Mouse (Mus musculus) embryonic facial prominence, embryonic 12.5 days (tissue): ENCODE results near the gene Olfr548-ps1. TPM values are rescaled to one million over a fixed set of nuclear protein-coding genes. Genes with fewer than 3 reads are reported as not detected.

ENCODE experiments used
- ATAC-seq: fragments of 200-750 bp; cut with Nextera tagmentation; 2 replicates; pipeline ENCODE4 v1.8.0; 2017; ENCODE audit not compliant: insufficient number of reproducible peaks, insufficient read depth, low FRiP score, low TSS enrichment
- H3K27ac ChIP-seq: fragments of 300-500 bp; sonication (generic); 2 replicates; pipeline ENCODE4 v1.5.1; 2016; ENCODE audit warnings: mild to moderate bottlenecking
- H3K27me3 ChIP-seq: fragments of 300-500 bp; sonication (generic); 2 replicates; pipeline ENCODE4 v1.6.1; 2016; ENCODE audit warnings: mild to moderate bottlenecking, moderate library complexity
- H3K36me3 ChIP-seq: fragments of 300-500 bp; sonication (generic); 2 replicates; pipeline ENCODE4 v1.6.1; 2016; ENCODE audit warnings: mild to moderate bottlenecking
- H3K4me1 ChIP-seq: fragments of 300-500 bp; sonication (generic); 2 replicates; pipeline ENCODE4 v1.6.1; 2016
- H3K4me2 ChIP-seq: fragments of 300-500 bp; sonication (generic); replicated peaks from 2 replicates; pipeline ENCODE4 v1.6.1; 2016; ENCODE audit warnings: mild to moderate bottlenecking, moderate library complexity
- H3K4me3 ChIP-seq: fragments of 300-500 bp; sonication (generic); 2 replicates; pipeline ENCODE4 v1.5.1; 2016; ENCODE audit warnings: mild to moderate bottlenecking
- H3K9ac ChIP-seq: fragments of 300-500 bp; sonication (generic); 2 replicates; pipeline ENCODE4 v1.6.1; 2016; ENCODE audit warnings: mild to moderate bottlenecking, moderate library complexity
- H3K9me3 ChIP-seq: fragments of 300-500 bp; sonication (generic); 2 replicates; pipeline ENCODE4 v1.6.1; 2016; ENCODE audit warnings: mild to moderate bottlenecking, moderate library complexity
- WGBS: fragments of 180-500 bp; shearing (Covaris S2); methylation state at CpG from one replicate; pipeline ENCODE4 v1.1.7; 2016; 5-methylcytosine and 5-hydroxymethylcytosine counted together
- polyA plus RNA-seq: library from polyadenylated mRNA; unstranded; fragments of >200 nt; fragmentation: Nextera tagmentation; extraction: Ambion mirVana; gene quantifications from 2 replicates; pipeline ENCODE4 v1.2.1, GENCODE M21; 2016

The Olfr548-ps1 gene
- polyA plus RNA-seq, 1 experiment from 2014 or later = not detected

GRCm38 (mm10) chr7:102591786-102592185 is 51.1 kb downstream of the Olfr548-ps1 start, which contains the start of gene Olfr551:
Olfr551 (minus strand) TSS chr7:102591886.
- Histone ChIP-seq H3K9ac (no peak within 1 kb of the TSS), H3K4me3 (no peak within 1 kb of the TSS), H3K36me3 (no peaks in the 10 kb centered on the region), H3K4me1 (no peaks in the 10 kb centered on the region), H3K4me2 (no peak within 1 kb of the TSS), H3K27ac (no peak within 1 kb of the TSS), H3K9me3 (no peaks in the 10 kb centered on the region), H3K27me3 (no peaks in the 10 kb centered on the region)
- 94% methylated on average over 3 of the region's 3 CpGs for WGBS
- no peak for ATAC-seq

Other genes starting within 250 kb of the Olfr548-ps1 start
- gene Rrm1, start 99.2 kb upstream of the Olfr548-ps1 start, polyA plus RNA-seq = 173 and 174 TPM in 2 replicates
- gene Olfr543, start 59.2 kb upstream of the Olfr548-ps1 start, polyA plus RNA-seq = 0.33 and 0.80 TPM in 2 replicates
- 0.10 and 0.13 TPM in 2 replicates for gene Olfr544, start 52.6 kb upstream of the Olfr548-ps1 start, polyA plus RNA-seq
- gene Olfr545, start 41.3 kb upstream of the Olfr548-ps1 start, polyA plus RNA-seq = 0.13 and 0.14 TPM in 2 replicates
- not detected in 2 replicates for gene Olfr547, start 6.1 kb upstream of the Olfr548-ps1 start, polyA plus RNA-seq
- gene Olfr549, start 9.0 kb downstream of the Olfr548-ps1 start, polyA plus RNA-seq = not detected in 2 replicates
- gene Trim21, start 24.6 kb downstream of the Olfr548-ps1 start, polyA plus RNA-seq = 0.51 and 0.59 TPM in 2 replicates
- gene Olfr550, start 30.5 kb downstream of the Olfr548-ps1 start, polyA plus RNA-seq = 0.04 and 0.14 TPM in 2 replicates
- not detected in 2 replicates for gene Olfr551, start 51.0 kb downstream of the Olfr548-ps1 start, polyA plus RNA-seq
- not detected in 2 replicates for gene Olfr552, start 56.9 kb downstream of the Olfr548-ps1 start, polyA plus RNA-seq
- not detected in 2 replicates for gene Olfr553, start 77.3 kb downstream of the Olfr548-ps1 start, polyA plus RNA-seq
- gene Olfr554, start 97.5 kb downstream of the Olfr548-ps1 start, polyA plus RNA-seq = not detected in 2 replicates
- gene Olfr555, start 117.9 kb downstream of the Olfr548-ps1 start, polyA plus RNA-seq = not detected in 2 replicates
- gene Olfr556, start 124.0 kb downstream of the Olfr548-ps1 start, polyA plus RNA-seq = not detected in 2 replicates
- gene Trim68, start 146.4 kb downstream of the Olfr548-ps1 start, polyA plus RNA-seq = 16.4 and 17.4 TPM in 2 replicates
- not detected in 2 replicates for gene Olfr557, start 155.0 kb downstream of the Olfr548-ps1 start, polyA plus RNA-seq
- 0.55 and 0.98 TPM in 2 replicates for gene Olfr558, start 161.3 kb downstream of the Olfr548-ps1 start, polyA plus RNA-seq
- gene Olfr33, start 178.2 kb downstream of the Olfr548-ps1 start, polyA plus RNA-seq = not detected in 2 replicates
- not detected in 2 replicates for gene Olfr559, start 186.6 kb downstream of the Olfr548-ps1 start, polyA plus RNA-seq
- gene Olfr560, start 218.5 kb downstream of the Olfr548-ps1 start, polyA plus RNA-seq = not detected in 2 replicates
- 0.18 and 0.19 TPM in 2 replicates for gene Olfr78, start 218.6 kb downstream of the Olfr548-ps1 start, polyA plus RNA-seq
- not detected in 2 replicates for gene Olfr561, start 230.3 kb downstream of the Olfr548-ps1 start, polyA plus RNA-seq